Mouse (Mus musculus) gastrocnemius, adult 8-10 months (tissue): ENCODE measurements at regions not wholly inside any gene's neighbourhood (a gene's known extent, or its start where the extent isn't known, plus 50 kb on each side); places are given as distances from the start of the nearest gene placed in this dataset.

Source experiments
- DNase-seq, 2 experiments: peaks; one replicate each; pipeline ENCODE4 v3.0.0; 2022; ENCODE audit warnings: low spot score in 2 of 2

DNA sequence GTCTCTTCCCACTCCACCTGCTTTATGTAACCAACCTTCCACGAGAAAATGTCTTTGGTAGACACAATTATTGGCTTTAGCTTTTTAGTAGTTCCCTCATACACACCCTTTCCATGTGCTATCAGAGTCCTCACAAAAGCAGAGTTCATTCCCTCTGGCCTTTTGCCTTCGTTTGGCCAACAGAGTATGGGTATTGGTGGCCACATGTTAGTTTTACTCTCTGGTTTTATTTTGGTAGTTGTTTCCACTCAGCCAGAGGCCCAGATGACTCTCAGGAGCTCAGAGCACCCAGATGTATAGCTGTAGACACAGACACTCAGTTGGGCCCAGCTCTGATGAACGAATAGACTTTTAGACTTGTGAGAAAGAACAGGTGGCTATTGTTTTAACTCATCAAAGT, 286.4 kb downstream of the Pten start:
- no peak for DNase-seq

- DNase-seq: no peak
These were observed 291.6 kb downstream of the Pten start for GRCm38 (mm10) chr19:33048754-33049442.

DNA sequence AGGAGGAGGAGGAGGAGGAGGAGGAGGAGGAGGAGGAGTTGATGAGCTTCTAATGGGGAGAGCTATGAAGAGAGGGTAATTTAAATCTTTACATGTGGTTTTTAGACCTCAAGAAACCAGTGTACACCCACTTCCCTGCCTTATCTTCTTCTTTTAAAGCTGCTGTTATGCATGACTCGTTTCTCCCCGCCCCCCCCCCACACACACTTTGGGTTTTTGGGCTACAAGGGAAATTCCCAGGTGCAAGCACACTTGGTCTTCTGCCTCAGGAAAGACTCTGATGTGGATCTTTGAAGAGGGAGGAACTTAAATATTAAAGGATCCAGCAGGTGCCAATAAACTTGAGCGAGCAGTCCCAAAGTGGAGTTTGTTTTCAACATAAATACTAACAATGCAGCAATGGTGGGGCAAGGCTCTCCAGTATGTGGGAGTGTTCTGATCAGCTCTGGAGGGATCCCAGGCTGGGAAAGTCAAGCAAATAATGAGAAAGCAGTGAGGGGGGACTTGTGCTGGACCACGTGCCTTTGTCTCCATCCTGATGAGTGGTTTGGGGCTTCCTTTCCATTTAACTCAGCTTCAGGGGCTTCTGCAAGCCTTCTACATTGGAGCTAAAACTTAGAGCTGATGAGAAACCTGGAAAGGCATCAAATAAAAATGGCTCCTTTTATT, 296.0 kb downstream of the Pten start:
- no peak for DNase-seq

DNA sequence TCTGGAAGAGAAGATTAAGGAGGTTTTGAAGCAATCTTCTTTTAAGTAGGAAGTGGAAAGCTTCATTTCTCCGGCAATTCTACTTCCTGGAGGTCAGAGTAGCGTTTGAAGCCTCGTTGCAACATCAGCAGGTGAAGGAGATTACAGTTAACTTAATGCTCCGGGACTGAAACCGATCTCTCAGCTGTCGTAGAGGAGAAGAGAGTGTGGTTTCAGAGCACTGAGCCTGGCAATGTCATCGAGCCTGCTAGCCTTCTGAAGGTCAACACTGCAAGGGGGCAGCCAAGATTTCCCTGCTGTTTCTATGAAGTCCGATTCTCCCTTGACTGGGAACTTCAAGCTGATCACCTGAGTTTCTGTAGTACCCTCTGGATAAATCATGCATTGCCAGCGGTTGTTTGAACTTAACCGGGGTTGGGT, 299.1 kb downstream of the Pten start:
- DNase-seq: no peak

DNA sequence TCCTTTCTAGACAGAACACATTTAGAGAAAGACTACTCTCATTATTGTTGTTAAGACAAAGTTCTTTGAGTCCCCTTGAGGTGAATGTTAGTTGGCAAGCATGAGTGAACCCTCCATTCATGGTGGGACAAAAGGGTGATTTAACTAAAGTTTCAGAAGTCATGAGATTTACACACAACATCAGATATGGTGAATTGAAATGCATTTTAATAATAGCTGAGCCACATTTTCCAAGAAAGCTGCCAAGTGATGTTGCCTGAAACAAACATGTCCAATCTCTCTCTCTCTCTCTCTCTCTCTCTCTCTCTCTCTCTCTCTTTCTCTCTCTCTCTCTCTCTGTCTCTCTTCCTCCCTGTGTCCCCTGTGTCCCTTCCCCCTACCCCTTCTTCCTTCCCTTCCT, 303.7 kb downstream of the Pten start:
- no peak for DNase-seq

- DNase-seq: no peak
These were observed 305.1 kb downstream of the Pten start for GRCm38 (mm10) chr19:33062165-33063058.

DNA sequence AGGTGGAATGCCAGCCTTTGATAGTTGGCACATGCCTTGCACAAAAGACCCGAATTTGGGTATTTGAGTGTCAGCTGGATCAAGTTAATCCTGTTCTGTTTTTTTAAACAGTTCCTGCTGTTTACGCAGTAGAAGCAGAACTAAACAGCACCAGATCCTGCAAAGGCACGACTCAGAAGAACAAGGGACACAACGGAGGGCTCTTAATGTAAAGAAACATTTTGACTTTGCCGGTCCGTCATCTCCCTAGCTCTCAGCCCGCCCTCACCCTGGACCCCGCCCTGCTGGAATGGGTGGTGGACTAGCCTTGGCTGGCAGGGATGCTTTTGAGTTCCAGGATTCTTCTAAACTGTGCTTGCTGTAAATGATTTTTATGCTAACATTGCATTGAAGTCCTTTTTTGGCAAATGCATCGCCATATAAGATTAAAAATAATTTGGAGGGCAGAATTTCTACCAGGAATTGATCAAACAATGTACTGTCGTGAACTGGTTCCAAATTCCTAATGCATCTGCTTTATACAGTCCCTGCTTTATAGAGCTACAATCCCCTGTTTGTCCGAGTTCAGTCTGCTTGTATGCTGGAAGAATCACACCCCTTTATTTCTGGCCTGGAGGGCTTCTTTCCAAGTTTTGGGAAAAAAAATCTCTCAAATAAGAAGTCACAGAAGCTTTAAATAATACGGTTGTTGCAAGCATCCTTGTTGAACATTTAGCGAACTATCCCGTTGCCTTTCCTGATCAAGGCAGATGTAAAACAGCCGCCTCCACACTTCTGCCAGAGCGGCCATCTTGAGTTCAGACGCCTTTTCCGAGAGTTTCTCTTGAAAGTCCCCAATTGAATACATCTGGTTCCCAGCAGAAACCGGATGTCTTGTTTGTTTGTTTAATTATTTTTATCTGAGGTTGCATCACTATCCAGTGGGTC, 308.2 kb downstream of the Pten start:
- DNase-seq: no peak

DNA sequence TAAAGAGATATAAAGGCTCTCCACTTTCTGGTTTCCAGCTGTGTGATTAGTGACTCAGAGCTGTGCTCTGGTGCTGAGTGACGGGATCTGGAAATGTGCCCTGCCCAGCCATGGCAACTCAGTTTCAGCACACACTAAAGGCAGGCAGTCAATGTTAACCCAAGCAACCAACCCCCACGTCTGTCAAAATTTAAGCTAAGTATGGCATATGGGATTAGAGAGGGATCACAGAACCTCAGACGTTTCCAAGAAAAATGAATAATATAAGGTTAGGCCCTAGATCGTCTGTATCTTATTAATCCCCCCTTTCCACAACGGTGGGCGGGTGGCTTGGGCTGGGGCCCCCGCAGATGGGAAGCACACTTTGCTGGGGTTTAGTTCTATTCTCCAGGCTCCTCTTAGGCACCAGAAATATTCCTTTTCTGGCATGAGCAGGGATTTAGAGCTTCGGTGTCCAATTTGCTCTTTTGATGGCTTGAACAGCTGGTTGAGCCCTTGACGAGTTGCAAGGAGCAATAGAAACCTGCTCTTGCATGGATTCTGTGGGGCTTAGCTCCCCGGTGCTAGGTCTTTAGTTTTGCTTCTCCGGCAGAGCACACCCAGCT, 311.2 kb downstream of the Pten start:
- no peak for DNase-seq

GRCm38 (mm10) chr19:33069761-33070160, 312.5 kb downstream of the Pten start:
- no peak for DNase-seq

DNA sequence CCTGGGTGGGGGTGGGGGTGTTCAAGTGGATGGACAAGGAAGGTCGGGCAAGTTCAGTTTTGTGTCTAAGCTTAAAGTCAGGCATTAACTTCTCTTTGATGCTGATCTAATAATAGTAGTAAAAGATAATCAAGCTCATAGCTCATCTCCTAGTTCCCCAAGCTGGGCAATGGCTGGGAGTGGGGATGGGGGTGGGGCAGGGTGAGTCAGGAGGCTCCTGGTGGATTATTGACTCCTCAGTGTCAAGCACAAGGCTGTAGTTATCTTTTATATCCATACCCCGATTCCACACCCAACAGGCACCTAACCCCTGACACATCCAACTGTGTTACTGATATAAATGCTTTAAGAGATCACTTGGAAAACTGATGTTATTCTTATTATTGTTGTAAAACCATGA, 315.0 kb downstream of the Pten start:
- no peak for DNase-seq

- no peak for DNase-seq
These were observed 317.2 kb downstream of the Rnls start for GRCm38 (mm10) chr19:33074907-33075306.

DNA sequence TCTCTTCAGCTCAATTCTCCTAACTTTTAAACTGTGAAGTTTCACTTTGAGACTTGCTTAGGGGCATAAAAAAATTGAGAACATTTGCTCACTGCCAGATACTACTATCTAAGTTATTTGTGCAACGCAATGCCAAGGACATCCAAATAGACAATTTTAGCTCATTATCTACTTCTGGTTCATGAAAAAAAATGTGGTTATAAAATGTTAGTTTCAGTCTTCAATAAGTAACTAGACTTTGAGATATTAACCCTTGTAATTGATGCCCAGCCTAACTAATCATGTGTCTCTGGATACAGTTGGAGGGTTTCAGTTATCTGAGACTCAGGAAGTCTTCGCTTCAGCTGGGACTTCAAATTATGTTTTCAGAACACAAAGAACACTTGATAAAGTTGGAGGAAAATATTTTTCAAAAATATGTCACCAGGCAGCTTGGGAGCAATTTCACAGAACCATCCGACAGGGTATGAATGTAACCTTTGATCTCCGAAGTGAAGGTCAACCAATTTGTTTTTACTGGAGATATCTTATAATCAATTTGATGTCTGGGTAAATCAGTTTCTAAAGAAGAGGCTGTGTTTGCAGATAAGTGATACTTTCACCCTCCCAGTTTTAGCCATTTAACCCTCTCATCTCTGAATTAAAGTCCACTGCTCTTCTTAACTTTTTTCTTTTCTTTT, 313.3 kb downstream of the Rnls start:
- DNase-seq: no peak

- DNase-seq: peak in 1 of 2 experiments; percentile 14
These were observed 312.1 kb downstream of the Rnls start for GRCm38 (mm10) chr19:33079959-33080358.

GRCm38 (mm10) chr19:33081493-33081892, 310.6 kb downstream of the Rnls start:
- no peak for DNase-seq

GRCm38 (mm10) chr19:33083371-33083770, 308.7 kb downstream of the Rnls start:
- DNase-seq: no peak

GRCm38 (mm10) chr19:33084683-33085082, 307.4 kb downstream of the Rnls start:
- no peak for DNase-seq
